Mouse (Mus musculus) adrenal gland, adult 18-20 months (tissue): ENCODE results near the gene Sptbn4. TPM values are rescaled to one million over a fixed set of nuclear protein-coding genes. Genes with fewer than 3 reads are reported as not detected.
"Not testable (repeated sequence)": the region's sequence is repeated elsewhere in the genome, so short reads cannot be mapped to it uniquely, and the experiment has no call there.

ENCODE experiments used
- DNase-seq, 2 experiments: peaks; one replicate each; pipeline ENCODE4 v3.0.0; 2021 to 2022; ENCODE audit warnings: low spot score in 2 of 2
- long read RNA-seq, 2 experiments: library from polyadenylated mRNA; stranded (forward); transcript quantifications; one replicate each; pipeline ENCODE4 v2.0.0; 2021
- total RNA-seq, 2 experiments: library from RNA; stranded (reverse); gene quantifications; 1 replicate in 1 of 2; 2 replicates in 1 of 2; pipeline ENCODE4 v1.2.3; 2021

The Sptbn4 gene
- total RNA-seq, result 1 to 10 TPM; 2.9 to 3.1 TPM
- long read RNA-seq, experiment 1, full-length matches to known transcripts, result 2 of 5 reads
- long read RNA-seq, experiment 1, partial matches to known transcripts, result 2 of 5 reads
- long read RNA-seq, experiment 1, other reads (novel, unspliced or antisense), result 1 of 5 reads
- long read RNA-seq, experiment 2, full-length matches to known transcripts, result 3 of 10 reads
- long read RNA-seq, experiment 2, partial matches to known transcripts, result 4 of 10 reads
- long read RNA-seq, experiment 2, other reads (novel, unspliced or antisense), result 3 of 10 reads

- DNase-seq, result peak; percentile 90 to 91
These were observed at the start of gene Sptbn4, which contains the start of gene Blvrb for GRCm38 (mm10) chr7:27447419-27448286. Sptbn4 (minus strand) TSS chr7:27447686. Blvrb (plus strand) TSS chr7:27447978.

DNA sequence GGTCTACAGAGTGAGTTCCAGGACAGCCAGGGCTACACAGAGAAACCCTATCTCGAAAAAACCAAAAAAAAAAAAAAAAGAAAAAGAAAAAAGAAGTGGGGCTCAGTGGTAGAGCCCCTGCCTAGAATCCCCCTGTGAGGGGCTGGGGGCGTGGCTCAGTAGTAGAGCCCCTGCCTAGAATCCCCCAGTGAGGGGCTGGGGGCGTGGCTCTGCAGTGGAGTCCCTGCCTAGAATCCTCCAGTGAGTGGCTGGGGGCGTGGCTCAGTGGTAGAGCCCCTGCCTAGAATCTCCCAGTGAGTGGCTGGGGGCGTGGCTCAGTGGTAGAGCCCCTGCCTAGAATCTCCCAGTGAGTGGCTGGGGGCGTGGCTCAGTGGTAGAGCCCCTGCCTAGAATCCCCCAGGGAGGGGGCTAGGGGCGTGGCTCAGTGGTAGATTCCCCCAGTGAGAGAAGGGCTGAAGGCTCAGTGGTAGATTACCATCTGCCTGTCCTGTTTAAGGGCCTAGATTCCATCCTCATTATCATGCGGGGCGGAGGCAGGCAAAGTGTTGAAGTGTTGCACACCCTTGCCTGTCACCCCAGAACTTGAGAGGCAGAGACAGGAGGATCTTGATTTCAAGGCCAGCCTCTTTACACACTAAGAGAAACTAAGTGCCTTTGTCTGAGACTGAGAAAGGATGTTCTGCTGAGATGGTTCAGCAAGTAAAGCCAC, 47.3 kb upstream of the Sptbn4 start:
- DNase-seq, result not testable (repeated sequence)

DNA sequence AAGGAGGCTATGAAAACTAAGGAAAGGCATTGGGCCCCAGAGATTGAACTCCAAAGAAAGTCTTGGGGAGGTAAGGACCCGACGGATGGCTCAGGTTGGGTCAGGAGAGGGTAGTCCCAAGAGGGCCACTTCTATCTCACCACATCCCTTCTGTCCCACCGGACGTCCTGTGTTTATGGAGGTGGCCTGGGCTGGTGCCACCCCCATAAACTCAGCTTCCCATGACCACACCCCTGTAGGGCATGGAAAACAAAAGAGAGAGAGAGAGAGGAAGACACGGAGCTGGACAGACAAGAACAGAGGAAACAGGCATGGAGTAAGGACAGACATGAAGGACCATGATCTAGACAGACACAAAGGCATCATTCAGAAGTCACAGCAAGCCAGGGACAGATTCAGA, 46.0 kb upstream of the Sptbn4 start:
- DNase-seq, result no peak

- no peak for DNase-seq
These were observed 45.5 kb upstream of the Sptbn4 start for GRCm38 (mm10) chr7:27493022-27493421.

- no peak for DNase-seq
These were observed 44.4 kb upstream of the Sptbn4 start for GRCm38 (mm10) chr7:27491856-27492255.

DNA sequence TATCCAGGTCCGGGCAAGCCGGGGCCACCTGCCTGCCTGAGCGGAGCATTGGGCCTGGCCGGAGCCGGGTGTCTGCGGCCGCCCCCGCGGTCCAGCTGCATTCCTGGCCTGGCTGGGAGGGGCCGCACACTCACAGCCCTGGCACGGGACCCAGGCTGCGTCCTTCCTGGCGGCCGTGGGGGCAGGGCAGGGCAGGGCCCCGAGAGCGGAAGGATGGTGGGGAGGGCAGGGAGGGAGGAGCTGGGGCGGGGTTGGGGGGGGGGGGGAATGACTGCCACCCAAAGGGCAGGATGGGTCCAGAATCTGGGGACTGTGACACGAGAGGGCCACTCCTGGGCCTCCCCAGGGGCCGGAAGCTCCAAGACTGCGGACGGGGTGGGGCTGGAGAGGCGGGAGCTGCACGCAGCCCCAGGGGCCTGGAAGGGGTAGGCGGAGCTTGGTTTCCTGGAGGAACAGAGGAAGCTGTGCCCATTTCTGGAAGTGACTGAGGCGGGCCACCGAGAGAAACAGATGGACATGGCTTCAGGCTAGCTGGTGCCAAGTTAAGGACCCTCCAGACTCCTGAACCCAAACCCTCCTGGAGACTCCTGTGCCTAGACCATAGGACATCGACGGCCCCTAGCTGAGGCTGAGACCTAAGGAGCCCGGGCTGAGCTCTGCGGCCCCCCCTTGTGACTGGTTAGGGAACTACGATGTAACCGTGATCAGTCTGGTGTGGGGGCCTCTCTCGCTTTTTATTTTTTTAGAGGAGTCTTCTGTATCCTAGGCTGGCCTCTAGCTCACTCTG, 43.2 kb upstream of the Sptbn4 start:
- peak; percentile 90 to 94 for DNase-seq

GRCm38 (mm10) chr7:27490227-27490542, 42.7 kb upstream of the Sptbn4 start:
- DNase-seq, result no peak

DNA sequence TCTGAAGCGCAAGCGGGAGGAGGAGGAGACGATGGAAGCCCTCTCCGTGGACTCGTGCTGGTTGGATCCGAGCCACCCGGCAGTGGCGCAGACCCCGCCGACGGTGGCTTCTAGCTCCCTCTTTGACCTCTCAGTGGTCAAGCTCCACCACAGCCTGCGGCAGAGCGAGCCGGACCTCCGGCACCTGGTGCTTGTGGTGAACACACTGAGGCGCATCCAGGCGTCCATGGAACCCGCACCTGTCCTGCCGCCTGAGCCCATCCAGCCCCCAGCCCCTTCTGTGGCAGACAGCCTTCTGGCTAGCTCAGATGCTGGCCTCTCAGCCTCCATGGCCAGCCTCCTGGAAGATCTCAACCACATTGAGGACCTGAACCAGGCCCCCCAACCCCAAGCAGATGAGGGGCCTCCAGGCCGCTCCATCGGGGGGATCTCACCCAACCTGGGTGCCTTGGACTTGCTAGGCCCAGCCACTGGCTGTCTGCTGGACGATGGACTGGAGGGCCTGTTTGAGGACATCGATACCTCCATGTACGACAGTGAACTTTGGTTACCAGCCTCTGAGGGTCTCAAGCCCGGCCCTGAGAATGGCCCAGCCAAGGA, 41.9 kb upstream of the Sptbn4 start:
- DNase-seq, result peak in 1 of 2 experiments; percentile 37

- peak; percentile 56 to 67 for DNase-seq
These were observed 40.3 kb upstream of the Sptbn4 start for GRCm38 (mm10) chr7:27487740-27488268.

DNA sequence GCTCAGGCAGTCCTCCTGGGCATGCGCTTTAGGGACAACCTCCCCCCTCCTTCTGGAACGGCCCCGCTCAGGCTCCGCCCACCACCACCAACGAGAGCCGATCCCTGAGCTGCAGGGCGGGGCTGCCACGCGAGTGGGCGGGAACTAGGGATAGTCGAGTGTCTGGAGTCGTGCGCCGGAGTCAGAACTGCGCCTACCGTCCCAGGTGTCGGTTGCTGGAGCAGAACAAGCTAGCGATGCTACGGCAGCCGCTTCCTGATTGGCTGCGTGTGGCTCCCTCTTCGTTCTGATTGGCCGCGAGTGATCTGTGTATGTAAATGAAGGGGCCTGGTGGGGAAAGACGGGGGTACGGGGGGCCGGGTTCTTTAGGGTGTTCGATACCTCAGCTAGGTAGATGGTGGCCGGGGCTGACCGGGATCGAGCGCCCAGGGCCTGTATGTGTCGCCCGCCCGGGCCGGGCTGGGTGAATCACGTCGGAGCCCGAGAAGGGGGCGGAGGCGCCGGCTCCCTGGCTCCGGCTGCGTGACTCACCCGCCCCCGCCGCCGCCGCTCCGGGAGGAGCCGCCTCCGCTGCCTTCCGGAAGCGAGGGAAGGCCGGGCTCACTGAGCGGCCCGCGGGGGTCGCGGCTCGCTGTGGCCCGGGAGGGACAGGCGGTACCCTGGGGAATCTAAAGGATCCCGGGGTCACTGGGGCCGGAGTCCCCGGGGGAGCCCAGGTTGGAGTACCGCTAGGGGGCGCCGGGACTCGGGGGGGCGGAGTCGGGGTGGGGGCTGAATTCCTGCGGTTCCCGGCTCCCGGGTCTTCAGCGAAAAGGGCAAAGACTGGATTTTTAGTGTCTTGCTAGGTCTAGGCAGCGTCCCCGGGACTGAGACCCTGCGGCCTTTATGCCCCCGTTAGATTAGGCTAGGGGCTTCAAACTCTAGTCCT, 39.5 kb upstream of the Sptbn4 start, which contains the start of gene Sertad1:
Gene Sertad1 (plus strand): TSS at position 141 of the 928 bp plus-strand sequence.
- DNase-seq, result peak; percentile 100

- peak in 1 of 2 experiments; percentile 34 for DNase-seq
These were observed 38.8 kb upstream of the Sptbn4 start for GRCm38 (mm10) chr7:27486102-27486769.

DNA sequence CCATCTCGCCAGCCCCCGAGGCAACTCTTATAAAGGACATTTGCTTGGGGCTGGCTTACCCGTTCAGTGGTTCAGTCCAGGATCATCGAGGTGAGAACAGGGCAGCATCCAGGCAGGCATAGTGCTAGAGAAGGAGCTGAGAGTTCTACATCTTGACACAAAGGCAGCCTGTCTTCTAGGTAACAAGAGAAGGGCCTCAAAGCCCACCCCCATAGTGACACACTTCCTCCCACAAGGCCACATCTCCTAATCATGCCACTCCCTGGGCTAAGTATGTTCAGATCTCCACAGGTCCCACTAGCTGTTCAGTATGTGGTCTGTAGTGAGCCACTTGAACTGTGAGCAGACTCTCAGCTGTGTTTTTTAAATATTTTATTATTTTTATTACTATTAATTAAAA, 36.4 kb upstream of the Sptbn4 start:
- no peak for DNase-seq

- peak; percentile 82 to 84 for DNase-seq
These were observed 34.1 kb upstream of the Sptbn4 start for GRCm38 (mm10) chr7:27481627-27481969.

GRCm38 (mm10) chr7:27480927-27481626, 33.6 kb upstream of the Sptbn4 start:
- no peak for DNase-seq

DNA sequence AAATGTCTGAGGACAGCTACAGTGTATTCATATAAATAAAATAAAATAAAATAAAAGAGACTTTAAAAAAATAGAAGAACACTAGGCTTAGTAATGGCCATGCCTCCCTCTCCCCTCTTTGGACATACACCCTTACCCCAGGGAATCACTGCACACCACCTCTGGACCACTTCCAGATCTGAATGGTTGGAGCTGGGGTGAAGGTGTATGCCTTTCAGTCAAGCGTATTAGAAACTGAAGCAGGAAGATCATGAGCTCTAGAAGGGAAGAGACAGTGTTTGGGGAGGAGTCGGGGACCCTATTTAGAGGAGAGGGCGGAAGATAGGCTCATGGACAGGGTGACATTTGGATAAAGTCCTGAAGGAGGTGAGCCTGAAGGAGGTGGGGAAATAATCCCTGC, 33.0 kb upstream of the Sptbn4 start:
- DNase-seq, result no peak

DNA sequence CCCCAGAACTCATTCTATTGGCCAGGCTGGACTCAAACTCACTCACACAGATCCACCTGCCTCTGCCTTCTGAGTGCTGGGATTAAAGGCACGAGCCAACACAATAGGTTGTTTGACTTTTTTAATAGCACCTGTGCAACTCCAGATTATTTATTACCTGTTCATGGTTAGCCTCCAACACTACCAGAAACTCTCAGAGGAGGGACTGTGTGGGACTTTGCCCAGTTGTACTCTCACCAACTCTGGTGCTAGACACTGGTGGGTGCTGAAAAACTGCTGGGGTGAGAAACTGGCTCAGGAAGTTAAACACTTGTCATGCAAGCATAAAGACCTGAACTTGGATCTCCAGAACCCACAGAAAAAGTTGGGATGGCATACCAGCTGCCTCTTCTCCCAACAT, 32.3 kb upstream of the Sptbn4 start:
- DNase-seq, result no peak

GRCm38 (mm10) chr7:27478561-27478960, 31.1 kb upstream of the Sptbn4 start:
- no peak for DNase-seq

GRCm38 (mm10) chr7:27476098-27476635, 28.7 kb upstream of the Sptbn4 start:
- DNase-seq, result no peak
